Mouse (Mus musculus) kidney, postnatal 0 days (tissue): ENCODE results near the gene Fn1. TPM values are rescaled to one million over a fixed set of nuclear protein-coding genes. Genes with fewer than 3 reads are reported as not detected.

ENCODE experiments used
- ATAC-seq: fragments of 200-750 bp; cut with Nextera tagmentation; replicated peaks from 2 replicates; pipeline ENCODE4 v1.8.0; 2017; ENCODE audit warnings: low read depth, moderate number of reproducible peaks, moderate TSS enrichment, moderate library complexity; ENCODE audit not compliant: low FRiP score
- DNase-seq: peaks from one replicate; pipeline ENCODE4 v3.0.0-alpha.2; 2016; ENCODE audit warnings: low spot score
- H3K27ac ChIP-seq: fragments of 300-500 bp; sonication (generic); 2 replicates; pipeline ENCODE4 v1.5.1; 2014; ENCODE audit warnings: mild to moderate bottlenecking
- H3K27me3 ChIP-seq: fragments of 300-500 bp; sonication (generic); 2 replicates; pipeline ENCODE4 v1.6.1; 2014; ENCODE audit warnings: low read length, mixed read lengths; ENCODE audit not compliant: insufficient read depth
- H3K36me3 ChIP-seq: fragments of 300-500 bp; sonication (generic); 2 replicates; pipeline ENCODE4 v1.6.1; 2014; ENCODE audit warnings: low read length, mixed read lengths; ENCODE audit not compliant: insufficient read depth
- H3K4me1 ChIP-seq: fragments of 300-500 bp; sonication (generic); replicated peaks from 2 replicates; pipeline ENCODE4 v1.6.1; 2014; ENCODE audit warnings: antibody characterized with exemption, low read length, mixed read lengths; ENCODE audit not compliant: insufficient read depth
- H3K4me2 ChIP-seq: fragments of 300-500 bp; sonication (generic); 2 replicates; pipeline ENCODE4 v1.6.1; 2014; ENCODE audit warnings: mild to moderate bottlenecking, low read length, moderate library complexity, mixed read lengths
- H3K4me3 ChIP-seq: fragments of 300-500 bp; sonication (generic); replicated peaks from 2 replicates; pipeline ENCODE4 v1.5.1; 2014; ENCODE audit warnings: low read depth, low read length
- H3K9ac ChIP-seq: fragments of 300-500 bp; sonication (generic); 2 replicates; pipeline ENCODE4 v1.6.1; 2014; ENCODE audit warnings: low read depth, low read length
- H3K9me3 ChIP-seq: fragments of 300-500 bp; sonication (generic); replicated peaks from 2 replicates; pipeline ENCODE4 v1.6.1; 2016; ENCODE audit warnings: low read length, inconsistent platforms, mixed read lengths
- CTCF ChIP-seq: IDR thresholded peaks from 2 replicates; pipeline ENCODE4 v1.5.1; 2016; ENCODE audit warnings: antibody characterized with exemption, low read depth, mild to moderate bottlenecking, moderate library complexity
- WGBS: fragments of 180-500 bp; shearing (Covaris S2); extraction: QIAGEN DNeasy Blood & Tissue Kit; methylation state at CpG from one replicate; pipeline ENCODE4 v1.1.7; 2014; 5-methylcytosine and 5-hydroxymethylcytosine counted together
- polyA plus RNA-seq: library from polyadenylated mRNA; unstranded; fragments of >200 nt; fragmentation: Nextera tagmentation; extraction: Ambion mirVana; gene quantifications from 2 replicates; pipeline ENCODE4 v1.2.1, GENCODE M21; 2015

Fn1 gene
- polyA plus RNA-seq, 1 experiment from 2014 or later = 89.5 TPM

DNA sequence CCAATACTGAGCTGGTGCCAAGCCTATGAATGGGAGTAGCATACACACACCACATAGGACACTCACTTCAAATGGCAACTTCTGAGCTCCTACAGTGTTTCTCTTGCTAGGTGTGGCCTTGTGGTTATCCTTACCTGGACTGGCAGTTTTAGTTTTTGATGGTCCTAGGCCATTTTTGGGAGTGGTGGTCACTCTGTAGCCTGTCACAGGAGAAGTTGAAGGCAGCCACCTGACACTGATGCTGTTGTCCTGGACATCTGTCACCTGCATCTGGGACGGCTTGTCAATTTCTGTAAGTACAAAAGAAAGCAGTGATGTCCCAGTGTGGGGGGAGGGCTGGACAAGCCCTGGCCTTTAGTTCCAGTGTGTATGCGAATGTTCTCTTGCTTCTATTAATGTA, 47.2 kb downstream of the Fn1 start:
- ATAC-seq = no peak
- 82% methylated on average over 2 of the region's 2 CpGs for WGBS
- Histone ChIP-seq H3K9me3 (no peaks in the 10 kb centered on the region), H3K4me1 (no peaks in the 10 kb centered on the region), H3K36me3 (peaks cover 33% of the 10 kb centered on the region), H3K4me2 (no peak overlapping the region), H3K4me3 (no peak overlapping the region), H3K27me3 (no peaks in the 10 kb centered on the region), H3K9ac (no peak overlapping the region), H3K27ac (no peak overlapping the region)
- no peak for TF ChIP-seq CTCF
- no peak for DNase-seq

DNA sequence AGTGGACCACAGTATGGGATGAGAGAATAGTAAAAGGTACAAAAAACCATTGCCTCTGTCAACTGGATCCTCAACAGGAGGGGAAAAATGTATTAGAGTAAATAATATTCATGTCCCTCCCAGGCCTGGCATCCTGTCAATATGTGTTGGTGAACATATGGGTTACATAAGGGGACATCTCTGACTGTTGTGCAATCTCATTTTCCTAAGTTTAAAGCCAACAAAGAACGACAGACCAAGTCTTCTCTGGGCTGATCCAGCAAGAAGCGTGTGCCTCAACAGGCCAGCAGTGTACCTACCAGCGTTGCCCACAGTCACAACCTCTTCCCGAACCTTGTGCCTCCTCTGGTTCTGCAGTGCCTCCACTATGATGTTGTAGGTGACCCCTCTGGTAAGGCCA, 57.6 kb downstream of the Fn1 start:
- ATAC-seq (no peak), DNase-seq (no peak)
- no peaks in the 10 kb centered on the region for H3K4me1 ChIP-seq
- WGBS = 94% methylated on average over 4 of the region's 4 CpGs
- no peak overlapping the region for H3K9ac ChIP-seq
- no peaks in the 10 kb centered on the region for H3K9me3 ChIP-seq
- no peaks in the 10 kb centered on the region for H3K27me3 ChIP-seq
- peaks cover 53% of the 10 kb centered on the region for H3K36me3 ChIP-seq
- no peak for TF ChIP-seq CTCF
- H3K27ac ChIP-seq = no peak overlapping the region
- H3K4me2 ChIP-seq = no peak overlapping the region
- H3K4me3 ChIP-seq = no peak overlapping the region

DNA sequence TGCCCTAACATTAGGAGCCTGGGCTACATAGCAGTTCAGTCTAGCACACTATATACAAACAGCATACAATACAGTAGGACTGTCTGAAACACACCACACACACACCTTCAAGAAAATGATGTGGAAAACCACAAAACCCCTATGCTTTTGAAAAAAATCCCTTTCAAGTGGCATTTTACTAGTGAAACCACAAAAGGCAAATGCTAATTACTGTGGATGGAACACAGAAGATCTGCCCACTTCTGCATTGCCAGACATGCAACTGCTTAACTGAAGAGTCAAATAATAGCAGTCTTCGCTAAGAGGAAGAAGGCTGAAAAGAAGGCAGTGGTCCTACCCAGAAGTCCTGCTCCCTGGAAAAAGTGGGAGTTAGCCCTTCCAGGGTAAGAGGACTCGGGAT, 58.7 kb downstream of the Fn1 start:
- Histone ChIP-seq H3K4me1 (no peaks in the 10 kb centered on the region), H3K27ac (no peak overlapping the region), H3K9ac (no peak overlapping the region), H3K36me3 (peaks cover 58% of the 10 kb centered on the region), H3K4me2 (no peak overlapping the region), H3K27me3 (no peaks in the 10 kb centered on the region), H3K9me3 (no peaks in the 10 kb centered on the region), H3K4me3 (no peak overlapping the region)
- DNase-seq (no peak), ATAC-seq (no peak)
- WGBS = 93% methylated on average over 2 of the region's 2 CpGs
- no peak for TF ChIP-seq CTCF

DNA sequence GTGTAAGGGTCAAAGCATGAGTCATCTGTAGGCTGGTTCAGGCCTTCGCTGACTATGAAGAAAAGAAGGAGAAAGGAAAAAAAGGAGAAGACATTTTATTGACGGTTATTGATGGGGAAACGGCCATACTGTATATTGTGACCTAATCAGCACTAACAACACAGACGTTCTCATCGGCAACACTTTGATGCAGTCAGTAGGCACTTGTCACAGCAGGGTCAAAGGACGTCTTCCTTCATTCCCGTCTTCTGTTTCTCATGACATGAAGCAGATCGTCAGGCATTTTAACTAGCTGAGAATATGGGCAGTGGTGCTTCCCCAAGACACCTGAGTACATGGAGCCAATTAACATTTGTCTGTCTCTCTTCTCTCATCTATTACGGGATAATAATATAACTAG, 59.8 kb downstream of the Fn1 start:
- ATAC-seq = no peak

DNA sequence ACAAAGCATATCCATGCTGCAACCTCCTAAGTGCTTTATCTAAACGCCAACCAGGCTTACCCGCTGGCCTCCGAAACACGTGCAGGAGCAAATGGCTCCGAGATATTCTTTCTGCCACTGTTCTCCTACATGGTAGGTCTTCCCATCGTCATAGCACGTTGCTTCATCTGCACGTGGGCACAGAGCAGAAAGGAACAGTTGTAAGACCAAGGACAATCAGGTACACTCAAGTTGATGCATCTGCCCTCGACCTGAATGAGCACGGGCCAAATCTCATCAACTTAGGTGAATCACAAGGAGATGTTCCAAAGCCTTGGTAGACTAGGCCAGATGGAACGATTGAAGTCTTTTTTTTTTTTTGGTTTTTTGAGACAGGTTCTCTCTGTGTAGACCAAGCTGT, 63.0 kb downstream of the Fn1 start:
- WGBS = 97% methylated on average over 11 of the region's 11 CpGs
- H3K9me3 ChIP-seq = no peaks in the 10 kb centered on the region
- no peak overlapping the region for H3K4me3 ChIP-seq
- H3K27ac ChIP-seq = no peak overlapping the region
- TF ChIP-seq CTCF = no peak
- H3K4me2 ChIP-seq = no peak overlapping the region
- DNase-seq = no peak
- peaks cover 38% of the 10 kb centered on the region for H3K36me3 ChIP-seq
- ATAC-seq = no peak
- H3K9ac ChIP-seq = no peak overlapping the region
- H3K27me3 ChIP-seq = no peaks in the 10 kb centered on the region
- no peaks in the 10 kb centered on the region for H3K4me1 ChIP-seq

More for the DNA sequence above, 59.8 kb downstream of the Fn1 start:
- Histone ChIP-seq H3K27ac (no peak overlapping the region), H3K9ac (no peak overlapping the region), H3K9me3 (no peaks in the 10 kb centered on the region), H3K36me3 (peaks cover 49% of the 10 kb centered on the region), H3K4me3 (no peak overlapping the region), H3K4me2 (no peak overlapping the region), H3K4me1 (no peaks in the 10 kb centered on the region), H3K27me3 (no peaks in the 10 kb centered on the region)
- DNase-seq = no peak
- TF ChIP-seq CTCF = no peak
- 93% methylated on average over 9 of the region's 9 CpGs for WGBS

DNA sequence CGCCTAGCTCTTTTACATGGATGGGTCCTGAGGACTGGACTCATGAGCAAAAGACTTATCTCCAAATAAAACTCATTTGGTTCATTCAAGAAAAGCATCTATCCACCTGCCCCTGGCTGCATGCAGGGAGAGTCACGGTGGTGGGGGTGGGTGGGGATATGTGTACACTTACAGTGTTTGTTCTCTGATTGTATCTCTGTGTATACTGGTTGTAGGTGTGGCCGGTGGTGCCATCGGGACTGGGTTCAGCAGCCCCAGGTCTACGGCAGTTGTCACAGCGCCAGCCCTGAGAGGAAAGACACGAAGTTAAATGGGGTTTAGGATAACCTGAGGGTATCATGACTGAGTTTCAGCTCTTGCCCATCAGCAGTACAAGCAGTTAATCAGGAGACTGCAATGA, 66.3 kb downstream of the Fn1 start:
- DNase-seq = no peak
- no peak for ATAC-seq
- WGBS = 88% methylated on average over 7 of the region's 7 CpGs

DNA sequence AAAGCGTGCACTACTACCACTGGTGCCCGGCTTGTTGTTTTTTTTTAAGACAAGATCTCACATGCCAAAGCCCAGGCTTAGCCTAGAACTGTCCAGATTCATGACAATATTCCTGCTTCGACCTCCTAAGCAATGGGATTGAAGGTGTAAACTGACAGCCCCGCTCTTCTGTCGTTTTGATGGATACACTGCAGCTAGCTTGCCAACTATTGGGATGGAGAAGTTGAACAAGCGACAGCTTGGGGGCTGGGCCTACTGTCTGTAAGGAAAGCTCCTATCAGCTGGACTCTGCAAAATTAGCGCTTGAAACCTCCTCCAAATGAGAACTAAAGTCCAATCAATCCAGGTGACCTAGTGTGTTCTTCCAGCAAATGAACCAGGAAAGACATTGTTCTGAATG, 69.1 kb downstream of the Fn1 start:
- no peaks in the 10 kb centered on the region for H3K4me1 ChIP-seq
- no peak for TF ChIP-seq CTCF
- no peak overlapping the region for H3K27ac ChIP-seq
- WGBS = 92% methylated on average over 7 of the region's 7 CpGs
- H3K4me2 ChIP-seq = no peak overlapping the region
- H3K4me3 ChIP-seq = no peak overlapping the region
- no peaks in the 10 kb centered on the region for H3K27me3 ChIP-seq
- peaks cover 13% of the 10 kb centered on the region; the same call in 1 of the 2 replicates for H3K36me3 ChIP-seq
- H3K9me3 ChIP-seq = no peaks in the 10 kb centered on the region
- H3K9ac ChIP-seq = no peak overlapping the region
- ATAC-seq = no peak
- no peak for DNase-seq

More for the DNA sequence above, 66.3 kb downstream of the Fn1 start:
- H3K36me3 ChIP-seq = peaks cover 18% of the 10 kb centered on the region
- H3K4me1 ChIP-seq = no peaks in the 10 kb centered on the region
- H3K4me2 ChIP-seq = no peak overlapping the region
- H3K27me3 ChIP-seq = no peaks in the 10 kb centered on the region
- H3K4me3 ChIP-seq = no peak overlapping the region
- no peak overlapping the region for H3K9ac ChIP-seq
- H3K9me3 ChIP-seq = no peaks in the 10 kb centered on the region
- no peak overlapping the region for H3K27ac ChIP-seq
- no peak for TF ChIP-seq CTCF
